Mouse (Mus musculus): ENCODE results near the gene Rpp21. TPM values are rescaled to one million over a fixed set of nuclear protein-coding genes. Genes with fewer than 3 reads are reported as not detected.
"Not testable (repeated sequence)": the region's sequence is repeated elsewhere in the genome, so short reads cannot be mapped to it uniquely, and the experiment has no call there.

Gene Rpp21
- polyA plus RNA-seq, 1 experiment = not detected

DNA sequence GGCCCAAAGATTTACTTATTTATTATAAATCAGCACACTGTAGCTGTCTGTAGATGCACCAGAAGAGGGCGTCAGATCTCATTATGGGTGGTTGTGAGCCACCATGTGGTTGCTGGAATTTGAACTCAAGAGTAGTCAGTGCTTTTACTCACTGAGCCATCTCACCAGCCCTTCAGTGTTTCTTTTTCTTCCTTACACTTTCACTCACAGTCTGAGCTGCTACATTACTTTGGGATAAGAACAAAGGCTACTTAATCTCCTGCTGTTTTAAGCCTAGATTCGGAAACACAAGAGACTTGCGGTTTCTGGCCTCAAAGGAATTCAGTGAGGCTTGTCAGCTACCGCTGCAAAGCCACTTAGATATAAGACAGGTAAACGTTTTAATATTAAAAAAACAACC, 13.8 kb downstream of the Rpp21 start:
- WGBS = 12% methylated on average over 5 of the region's 5 CpGs
- no peak overlapping the region for H3K27ac ChIP-seq (ENCODE audit: insufficient read depth, low read depth, low read length)
- TF ChIP-seq CTCF (IDR thresholded peaks at IDR 0.05; ENCODE audit: insufficient read depth, low read depth, low read length) (no peak), POLR2A (IDR thresholded peaks at IDR 0.05; ENCODE audit: insufficient read depth, low read depth, low read length) (no peak)

GRCm38 (mm10) chr17:36240637-36241213, 17.1 kb downstream of the Rpp21 start:
- TF ChIP-seq CTCF (IDR thresholded peaks at IDR 0.05; ENCODE audit: insufficient read depth, low read depth, low read length) (no peak), POLR2A (IDR thresholded peaks at IDR 0.05; ENCODE audit: insufficient read depth, low read depth, low read length) (no peak)
- WGBS = 22% methylated on average over 5 of the region's 5 CpGs
- H3K27ac ChIP-seq (ENCODE audit: insufficient read depth, low read depth, low read length) = no peak overlapping the region
- peaks cover 6% of the 10 kb centered on the region for H3K4me1 ChIP-seq (ENCODE audit: control insufficient read depth, insufficient read depth, low read length)
- no peak overlapping the region for H3K4me3 ChIP-seq (ENCODE audit: insufficient read depth, low read depth, low read length)

More for the DNA sequence above, 13.8 kb downstream of the Rpp21 start:
- H3K4me1 ChIP-seq (ENCODE audit: control insufficient read depth, insufficient read depth, low read length) = no peaks in the 10 kb centered on the region
- H3K4me3 ChIP-seq (ENCODE audit: insufficient read depth, low read depth, low read length) = no peak overlapping the region

DNA sequence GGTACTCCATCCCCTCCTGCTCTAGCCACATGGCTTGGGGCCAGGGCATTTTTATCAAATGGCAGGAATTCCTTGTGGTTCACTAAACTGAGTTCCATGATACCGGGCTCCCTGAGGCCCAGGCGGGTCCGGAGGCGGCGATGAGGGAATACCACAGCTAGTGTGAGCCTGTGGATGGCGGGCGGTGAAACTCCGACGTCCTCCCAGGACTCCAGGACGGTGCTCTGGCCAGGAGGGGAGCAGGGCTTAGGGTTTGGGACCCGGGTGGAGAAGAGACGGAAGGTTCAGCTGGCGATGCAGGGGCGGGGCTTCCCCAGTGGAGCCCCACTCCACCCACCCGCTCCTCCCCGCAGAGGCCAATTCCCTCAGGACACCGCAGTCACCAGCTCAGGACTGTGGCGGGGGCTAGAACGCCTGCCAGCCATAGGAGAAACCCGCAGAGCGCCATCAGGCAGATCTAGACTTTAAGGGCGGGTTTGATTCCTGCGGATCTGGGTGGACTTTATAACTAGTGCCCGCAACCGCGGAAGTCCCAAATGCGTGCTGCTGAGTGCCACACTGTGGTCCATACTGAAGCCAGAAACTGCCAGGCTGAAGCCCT, 20.4 kb downstream of the Rpp21 start:
- 3% methylated on average over 27 of the region's 27 CpGs for WGBS
- Histone ChIP-seq H3K4me1 (ENCODE audit: control insufficient read depth, insufficient read depth, low read length) (peaks cover 6% of the 10 kb centered on the region), H3K4me3 (ENCODE audit: insufficient read depth, low read depth, low read length) (no peak overlapping the region), H3K27ac (ENCODE audit: insufficient read depth, low read depth, low read length) (no peak overlapping the region)
- no peak for TF ChIP-seq CTCF (IDR thresholded peaks at IDR 0.05; ENCODE audit: insufficient read depth, low read depth, low read length)
- no peak for TF ChIP-seq POLR2A (IDR thresholded peaks at IDR 0.05; ENCODE audit: insufficient read depth, low read depth, low read length)

GRCm38 (mm10) chr17:36235300-36235699, 22.6 kb downstream of the Rpp21 start:
- not testable (repeated sequence) for H3K27ac ChIP-seq (ENCODE audit: insufficient read depth, low read depth, low read length); H3K4me3 ChIP-seq (ENCODE audit: insufficient read depth, low read depth, low read length); H3K4me1 ChIP-seq (ENCODE audit: control insufficient read depth, insufficient read depth, low read length)
- 31% methylated on average over 9 of the region's 9 CpGs for WGBS

DNA sequence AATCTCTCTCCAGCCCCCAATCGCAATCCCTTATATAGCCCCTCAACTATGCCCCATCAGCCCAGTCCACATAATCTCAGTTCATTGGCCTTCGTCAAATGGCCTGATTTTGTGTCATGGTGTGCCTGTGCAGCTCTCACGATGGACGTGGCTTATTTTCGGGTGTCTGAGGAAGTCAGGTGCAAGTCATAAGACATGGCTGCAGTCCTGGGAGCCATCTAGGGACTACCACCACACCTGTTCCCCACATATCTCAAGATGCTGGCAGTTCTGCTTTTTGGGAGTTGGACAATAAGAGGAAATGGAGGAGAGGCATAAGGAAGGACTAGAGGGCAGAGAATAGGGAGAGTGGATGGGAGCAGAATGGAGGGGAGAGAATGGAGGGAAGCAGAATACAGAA, 24.3 kb downstream of the Rpp21 start:
- no peak overlapping the region for H3K27ac ChIP-seq (ENCODE audit: insufficient read depth, low read depth, low read length)
- H3K4me1 ChIP-seq (ENCODE audit: control insufficient read depth, insufficient read depth, low read length) = peaks cover 6% of the 10 kb centered on the region
- no peak overlapping the region for H3K4me3 ChIP-seq (ENCODE audit: insufficient read depth, low read depth, low read length)
- 83% methylated on average over 5 of the region's 5 CpGs for WGBS
- TF ChIP-seq CTCF (IDR thresholded peaks at IDR 0.05; ENCODE audit: insufficient read depth, low read depth, low read length) (no peak), POLR2A (IDR thresholded peaks at IDR 0.05; ENCODE audit: insufficient read depth, low read depth, low read length) (no peak)

DNA sequence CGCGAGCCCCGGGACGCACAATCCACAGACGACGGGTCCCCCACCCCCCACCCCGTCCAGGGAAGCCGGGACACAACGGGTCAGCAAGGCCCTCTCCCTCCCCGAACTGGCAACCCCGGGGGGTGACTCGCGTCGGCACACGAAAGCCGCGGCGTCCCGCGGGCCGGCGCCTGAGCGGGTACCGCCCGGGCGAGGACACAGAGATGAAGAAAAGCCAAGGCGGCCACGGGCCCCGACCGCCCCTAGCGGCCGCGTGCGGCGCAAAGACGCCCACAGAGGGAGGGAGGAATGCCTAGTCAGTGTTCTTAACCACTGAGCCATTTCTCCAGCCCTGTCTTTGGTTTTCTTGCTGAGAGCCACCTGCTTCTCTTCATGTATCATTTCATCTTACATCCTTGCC, 26.6 kb downstream of the Rpp21 start:
- Histone ChIP-seq H3K4me3 (ENCODE audit: insufficient read depth, low read depth, low read length) (no peak overlapping the region), H3K27ac (ENCODE audit: insufficient read depth, low read depth, low read length) (no peak overlapping the region), H3K4me1 (ENCODE audit: control insufficient read depth, insufficient read depth, low read length) (no peaks in the 10 kb centered on the region)
- TF ChIP-seq POLR2A (IDR thresholded peaks at IDR 0.05; ENCODE audit: insufficient read depth, low read depth, low read length) (no peak), CTCF (IDR thresholded peaks at IDR 0.05; ENCODE audit: insufficient read depth, low read depth, low read length) (no peak)
- WGBS = 12% methylated on average over 36 of the region's 36 CpGs

- TF ChIP-seq CTCF (IDR thresholded peaks at IDR 0.05; ENCODE audit: insufficient read depth, low read depth, low read length) (no peak), POLR2A (IDR thresholded peaks at IDR 0.05; ENCODE audit: insufficient read depth, low read depth, low read length) (no peak)
- Histone ChIP-seq H3K4me1 (ENCODE audit: control insufficient read depth, insufficient read depth, low read length) (peaks cover 4% of the 10 kb centered on the region; the same call in 1 of the 2 replicates), H3K4me3 (ENCODE audit: insufficient read depth, low read depth, low read length) (no peak overlapping the region), H3K27ac (ENCODE audit: insufficient read depth, low read depth, low read length) (no peak overlapping the region)
- 6% methylated on average over 4 of the region's 5 CpGs for WGBS
These were observed 28.8 kb downstream of the Rpp21 start for GRCm38 (mm10) chr17:36229046-36229445.

DNA sequence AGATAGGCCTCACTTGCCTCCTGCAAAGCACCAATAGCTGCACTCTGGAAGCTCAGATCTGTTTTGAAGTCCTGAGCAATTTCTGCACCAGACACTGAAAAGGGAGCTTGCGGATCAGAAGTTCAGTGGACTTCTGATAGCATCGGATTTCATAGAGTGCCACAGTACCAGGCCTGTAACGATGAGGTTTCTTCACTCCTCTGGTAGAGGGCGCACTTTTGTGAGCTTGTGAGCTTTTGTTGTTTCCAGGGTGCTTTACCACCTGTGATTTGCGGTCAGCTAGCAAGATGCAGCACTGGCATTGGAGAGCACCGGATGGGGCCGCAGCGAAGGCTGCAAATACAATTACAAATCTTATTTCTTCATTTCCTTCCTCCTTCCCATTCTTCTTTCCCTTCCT, 30.9 kb downstream of the Rpp21 start:
- Histone ChIP-seq H3K27ac (ENCODE audit: insufficient read depth, low read depth, low read length) (no peak overlapping the region), H3K4me1 (ENCODE audit: control insufficient read depth, insufficient read depth, low read length) (peaks cover 4% of the 10 kb centered on the region; the same call in 1 of the 2 replicates), H3K4me3 (ENCODE audit: insufficient read depth, low read depth, low read length) (no peak overlapping the region)
- TF ChIP-seq CTCF (IDR thresholded peaks at IDR 0.05; ENCODE audit: insufficient read depth, low read depth, low read length) (no peak), POLR2A (IDR thresholded peaks at IDR 0.05; ENCODE audit: insufficient read depth, low read depth, low read length) (no peak)
- WGBS = 27% methylated on average over 8 of the region's 8 CpGs

- WGBS = 7% methylated on average over 9 of the region's 9 CpGs
- Histone ChIP-seq H3K4me3 (ENCODE audit: insufficient read depth, low read depth, low read length) (no peak overlapping the region), H3K27ac (ENCODE audit: insufficient read depth, low read depth, low read length) (no peak overlapping the region), H3K4me1 (ENCODE audit: control insufficient read depth, insufficient read depth, low read length) (peaks cover 4% of the 10 kb centered on the region; the same call in 1 of the 2 replicates)
- no peak for TF ChIP-seq CTCF (IDR thresholded peaks at IDR 0.05; ENCODE audit: insufficient read depth, low read depth, low read length)
- no peak for TF ChIP-seq POLR2A (IDR thresholded peaks at IDR 0.05; ENCODE audit: insufficient read depth, low read depth, low read length)
These were observed 32.5 kb downstream of the Rpp21 start for GRCm38 (mm10) chr17:36225231-36225824.
